Mouse (Mus musculus) c-Kit-positive CD71-negative TER-119-negative erythroid progenitor cells, embryonic 14.5 days (primary cell): Measurements from ENCODE around the gene Vwa7.
"Not testable (repeated sequence)": the region's sequence is repeated elsewhere in the genome, so short reads cannot be mapped to it uniquely, and the experiment has no call there.

Source experiments
- DNase-seq: peaks from one replicate; pipeline ENCODE4 v3.0.0-alpha.2; 2013; ENCODE audit warnings: low read depth

Gene Vwa7

GRCm38 (mm10) chr17:35016376-35016775 lies at the start of gene Vwa7:
Gene Vwa7, plus strand, starts transcription at chr17:35016579.
- no peak for DNase-seq

- DNase-seq, result not testable (repeated sequence)
These were observed 46.6 kb upstream of the Vwa7 start, which contains the start of gene Gm20481 for GRCm38 (mm10) chr17:34969822-34970221. Gene Gm20481, plus strand, starts transcription at chr17:34969912.

- not testable (repeated sequence) for DNase-seq
These were observed 45.5 kb upstream of the Vwa7 start for GRCm38 (mm10) chr17:34970850-34971249.

GRCm38 (mm10) chr17:34971694-34972068 lies 44.7 kb upstream of the Vwa7 start:
- DNase-seq, result not testable (repeated sequence)

- not testable (repeated sequence) for DNase-seq
These were observed 44.2 kb upstream of the Vwa7 start, which contains the start of the genes Hspa1a and Hspa1l for GRCm38 (mm10) chr17:34972069-34972749. Gene Hspa1a, minus strand, starts transcription at chr17:34972156. Gene Hspa1l, plus strand, starts transcription at chr17:34972703.

- no peak for DNase-seq
These were observed 40.5 kb upstream of the Vwa7 start for GRCm38 (mm10) chr17:34975581-34976492.

- DNase-seq, result no peak
These were observed 39.4 kb upstream of the Vwa7 start for GRCm38 (mm10) chr17:34977000-34977399.

- no peak for DNase-seq
These were observed 38.1 kb upstream of the Vwa7 start for GRCm38 (mm10) chr17:34978239-34978638.

GRCm38 (mm10) chr17:34979631-34980030 lies 36.7 kb upstream of the Vwa7 start:
- DNase-seq, result no peak

- no peak for DNase-seq
These were observed 35.7 kb upstream of the Vwa7 start for GRCm38 (mm10) chr17:34980655-34981054.

GRCm38 (mm10) chr17:34981690-34982180 lies 34.6 kb upstream of the Vwa7 start, which contains the start of gene Lsm2:
Gene Lsm2, plus strand, starts transcription at chr17:34981862.
- DNase-seq, result peak; percentile 89

- no peak for DNase-seq
These were observed 34.1 kb upstream of the Vwa7 start for GRCm38 (mm10) chr17:34982328-34982727.

- no peak for DNase-seq
These were observed 32.2 kb upstream of the Vwa7 start for GRCm38 (mm10) chr17:34984218-34984617.

GRCm38 (mm10) chr17:34994751-34995150 lies 21.6 kb upstream of the Vwa7 start:
- no peak for DNase-seq

GRCm38 (mm10) chr17:34995192-34995591 lies 21.2 kb upstream of the Vwa7 start:
- not testable (repeated sequence) for DNase-seq

- not testable (repeated sequence) for DNase-seq
These were observed 20.5 kb upstream of the Vwa7 start for GRCm38 (mm10) chr17:34995927-34996326.

GRCm38 (mm10) chr17:34996411-34997141 lies 19.8 kb upstream of the Vwa7 start:
- DNase-seq, result no peak

GRCm38 (mm10) chr17:34997142-34997483 lies 19.3 kb upstream of the Vwa7 start:
- DNase-seq, result no peak

- no peak for DNase-seq
These were observed 17.6 kb upstream of the Vwa7 start for GRCm38 (mm10) chr17:34998526-34999430.

GRCm38 (mm10) chr17:34999871-35000716 lies 16.3 kb upstream of the Vwa7 start:
- DNase-seq, result not testable (repeated sequence)
